Comparison of ENCODE assay signal across 8 mouse cellular contexts in the genomic region with DNA sequence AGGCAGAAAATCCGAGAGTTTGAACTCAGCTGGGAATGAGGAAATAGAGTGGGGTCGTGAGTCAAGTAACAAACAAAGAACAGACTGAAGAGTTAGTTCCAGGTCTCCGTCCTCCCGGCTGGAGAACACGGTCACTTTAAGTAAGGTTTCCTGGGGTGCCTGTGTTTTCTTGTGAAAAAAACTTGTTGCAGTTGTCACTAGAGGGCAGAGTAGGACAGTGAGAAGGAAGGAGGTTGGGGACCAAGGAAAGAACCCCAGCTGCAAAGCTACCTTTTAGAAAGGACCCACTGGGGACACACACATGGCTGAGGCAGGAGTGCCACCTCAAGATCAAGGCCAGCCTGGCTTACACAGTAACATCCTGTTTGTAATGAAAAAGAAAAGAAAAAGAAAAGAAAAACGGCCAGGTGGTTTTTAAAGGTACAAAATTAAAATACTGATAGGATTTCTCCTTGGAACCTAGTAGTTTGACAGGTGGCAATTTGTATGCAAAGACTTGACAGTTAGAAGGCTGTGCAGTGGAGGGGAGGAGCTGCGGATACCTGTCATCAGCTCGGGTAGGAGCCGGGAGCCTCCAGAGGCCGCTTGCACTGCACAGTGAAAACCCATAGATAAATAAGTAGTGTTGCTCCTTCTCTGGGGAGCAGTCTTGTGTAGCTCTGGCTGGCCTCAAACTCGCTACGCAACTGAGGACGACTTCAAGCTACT. TPM values are rescaled to one million over a fixed set of nuclear protein-coding genes. Genes with fewer than 3 reads are reported as not detected.
DNase-seq lines count a peak whose midpoint lies in the region; ATAC-seq and TF ChIP-seq lines count a peak whose summit lies in the region.

No protein-coding gene starts in this region.

- peaks cover 12% of the 10 kb centered on the region; the same call in 1 of the 2 replicates for H3K4me1 ChIP-seq in forebrain, embryonic 11.5 days (replicated peaks; ENCODE audit: control insufficient read depth, insufficient read depth, low read length)
- peaks cover 13% of the 10 kb centered on the region for H3K4me1 ChIP-seq in forebrain, embryonic 16.5 days (replicated peaks; ENCODE audit: control insufficient read depth, insufficient read depth, low read length)
- peaks cover 7% of the 10 kb centered on the region; the same call in 1 of the 2 replicates for H3K4me1 ChIP-seq in cortical plate, adult 2 months (ENCODE audit: control insufficient read depth, insufficient read depth, low read length)
- peaks cover 7% of the 10 kb centered on the region for H3K4me1 ChIP-seq in lung, adult 2 months (ENCODE audit: control insufficient read depth, insufficient read depth, low read length)

- no peak for TF ChIP-seq POLR2A in cortical plate, adult 2 months (IDR thresholded peaks at IDR 0.05; ENCODE audit: extremely low read depth, insufficient read depth, low read length)
- no peak for TF ChIP-seq POLR2A in lung, adult 2 months (IDR thresholded peaks at IDR 0.05; ENCODE audit: borderline replicate concordance, extremely low read depth, low read depth, low read length)

- no peak for ATAC-seq in forebrain, embryonic 11.5 days (replicated peaks; ENCODE audit: low FRiP score)
- ATAC-seq in forebrain, embryonic 16.5 days: no peak
- peak; percentile 47 to 54 for ATAC-seq in hematopoietic stem cell, adult 5-6 weeks (replicated peaks in 1 of 2; ENCODE audit: insufficient read depth in 1 of 2, low FRiP score in 2 of 2, low TSS enrichment in 1 of 2, low read depth in 1 of 2, poor library complexity in 2 of 2, severe bottlenecking in 2 of 2)

- H3K9me3 ChIP-seq in forebrain, embryonic 11.5 days (ENCODE audit: control insufficient read depth, low read length): no peaks in the 10 kb centered on the region
- no peaks in the 10 kb centered on the region for H3K9me3 ChIP-seq in forebrain, embryonic 16.5 days (ENCODE audit: control insufficient read depth, low read length)

- H3K9ac ChIP-seq in forebrain, embryonic 11.5 days (ENCODE audit: low read length): 0 out of 2 replicates have a peak overlapping the region, but pooled peaks have one; percentile 6
- no peak overlapping the region for H3K9ac ChIP-seq in forebrain, embryonic 16.5 days (replicated peaks; ENCODE audit: low read depth, low read length)

- DNase-seq in forebrain, embryonic 11.5 days (ENCODE audit: low spot score): no peak
- peak; percentile 76 for DNase-seq in CD4-positive helper T cell, adult 2 months (ENCODE audit: low read depth, low spot score)
- no peak for DNase-seq in lung, adult 2 months
- peak; percentile 71 for DNase-seq in thymus, postnatal 14 days
- DNase-seq in layer of hippocampus, adult 18-20 months (ENCODE audit: low spot score in 2 of 2): no peak

- no peak overlapping the region for H3K27ac ChIP-seq in forebrain, embryonic 11.5 days (ENCODE audit: low read depth, low read length)
- H3K27ac ChIP-seq in forebrain, embryonic 16.5 days (ENCODE audit: low read length): no peak overlapping the region
- no peak overlapping the region for H3K27ac ChIP-seq in cortical plate, adult 2 months (ENCODE audit: insufficient read depth, low read length)

- no peaks in the 10 kb centered on the region for H3K27me3 ChIP-seq in forebrain, embryonic 11.5 days (ENCODE audit: control insufficient read depth, insufficient read depth, low read length)
- no peaks in the 10 kb centered on the region for H3K27me3 ChIP-seq in forebrain, embryonic 16.5 days (replicated peaks; ENCODE audit: control insufficient read depth, insufficient read depth, low read length)

- H3K36me3 ChIP-seq in forebrain, embryonic 11.5 days (ENCODE audit: control insufficient read depth, insufficient read depth, low read length): peaks cover 8% of the 10 kb centered on the region
- peaks cover 10% of the 10 kb centered on the region; the same call in 1 of the 2 replicates for H3K36me3 ChIP-seq in forebrain, embryonic 16.5 days (ENCODE audit: control insufficient read depth, insufficient read depth)

- H3K4me2 ChIP-seq in forebrain, embryonic 11.5 days (ENCODE audit: low read depth, low read length, severe bottlenecking): no peak overlapping the region
- H3K4me2 ChIP-seq in forebrain, embryonic 16.5 days (ENCODE audit: low read length): no peak overlapping the region

- no peak overlapping the region for H3K4me3 ChIP-seq in forebrain, embryonic 11.5 days (ENCODE audit: low read depth, low read length)
- H3K4me3 ChIP-seq in forebrain, embryonic 16.5 days (replicated peaks; ENCODE audit: low read length): no peak overlapping the region
- H3K4me3 ChIP-seq in cortical plate, adult 2 months (ENCODE audit: insufficient read depth, low read length): no peak overlapping the region
- no peak overlapping the region for H3K4me3 ChIP-seq in lung, adult 2 months (replicated peaks; ENCODE audit: extremely low read depth, low read depth, low read length)

- 20% methylated on average over 13 of the region's 13 CpGs for WGBS in forebrain, embryonic 11.5 days
- WGBS in forebrain, embryonic 16.5 days: 19% methylated on average over 13 of the region's 13 CpGs
- 8% methylated on average over 13 of the region's 13 CpGs for WGBS in lung, adult 2 months

- peak; percentile 74 for TF ChIP-seq CTCF in cortical plate, adult 2 months (IDR thresholded peaks at IDR 0.05; ENCODE audit: extremely low read depth, insufficient read depth, low read length)
- peak; percentile 44; the same call in 1 of the 2 replicates for TF ChIP-seq CTCF in lung, adult 2 months (IDR thresholded peaks at IDR 0.05; ENCODE audit: insufficient read depth, low read length)

RNA-seq across cellular contexts. Expression of a gene that starts 3.2 kb away (rescaled TPM):
- 334 and 367 TPM in 2 replicates for polyA plus RNA-seq in forebrain, embryonic 11.5 days (2014; fragmentation: Nextera tagmentation; extraction: Ambion mirVana)
- 260 and 268 TPM in 2 replicates for polyA plus RNA-seq in forebrain, embryonic 16.5 days (2015; fragmentation: Nextera tagmentation; extraction: Ambion mirVana)
- polyA plus RNA-seq in cortical plate, adult 2 months (2012; rRNA removed): 114 and 115 TPM in 2 replicates
- total RNA-seq in hematopoietic stem cell, adult 5-6 weeks (2017): 128 and 177 TPM in 2 replicates
- 88.4 and 93.6 TPM in 2 replicates for polyA plus RNA-seq in lung, adult 2 months (2012; rRNA removed)
- 100 to 1,000 TPM; 124 to 132 TPM for total RNA-seq in layer of hippocampus, adult 18-20 months (2021)

RNA-seq across cellular contexts. Expression of a gene that starts 13.6 kb away (rescaled TPM):
- 71.2 and 75.1 TPM in 2 replicates for polyA plus RNA-seq in forebrain, embryonic 11.5 days (2014; fragmentation: Nextera tagmentation; extraction: Ambion mirVana)
- polyA plus RNA-seq in forebrain, embryonic 16.5 days (2015; fragmentation: Nextera tagmentation; extraction: Ambion mirVana): 59.6 and 60.4 TPM in 2 replicates
- polyA plus RNA-seq in cortical plate, adult 2 months (2012; rRNA removed): 41.7 and 43.4 TPM in 2 replicates
- 118 and 137 TPM in 2 replicates for total RNA-seq in hematopoietic stem cell, adult 5-6 weeks (2017)
- polyA plus RNA-seq in lung, adult 2 months (2012; rRNA removed): 36.2 and 49.8 TPM in 2 replicates
- 10 to 100 TPM; 24.1 to 25.3 TPM for total RNA-seq in layer of hippocampus, adult 18-20 months (2021)

RNA-seq across cellular contexts. Expression of a gene that starts 22.1 kb away (rescaled TPM):
- polyA plus RNA-seq in forebrain, embryonic 11.5 days (2014; fragmentation: Nextera tagmentation; extraction: Ambion mirVana): 4.3 and 5.3 TPM in 2 replicates
- 16.6 and 20.2 TPM in 2 replicates for polyA plus RNA-seq in forebrain, embryonic 16.5 days (2015; fragmentation: Nextera tagmentation; extraction: Ambion mirVana)
- polyA plus RNA-seq in cortical plate, adult 2 months (2012; rRNA removed): 12.6 and 14.5 TPM in 2 replicates
- total RNA-seq in hematopoietic stem cell, adult 5-6 weeks (2017): 0.79 and 0.88 TPM in 2 replicates
- polyA plus RNA-seq in lung, adult 2 months (2012; rRNA removed): 2.8 and 3.5 TPM in 2 replicates
- 10 to 100 TPM in 1 of 2 experiments, 1 to 10 TPM in 1; 9.9 to 10.6 TPM for total RNA-seq in layer of hippocampus, adult 18-20 months (2021)

RNA-seq across cellular contexts. Expression of a gene that starts 33.2 kb away (rescaled TPM):
- 1.3 and 1.6 TPM in 2 replicates for polyA plus RNA-seq in forebrain, embryonic 11.5 days (2014; fragmentation: Nextera tagmentation; extraction: Ambion mirVana)
- 4.6 and 8.8 TPM in 2 replicates for polyA plus RNA-seq in forebrain, embryonic 16.5 days (2015; fragmentation: Nextera tagmentation; extraction: Ambion mirVana)
- polyA plus RNA-seq in cortical plate, adult 2 months (2012; rRNA removed): 237 and 256 TPM in 2 replicates
- 41.5 and 74.4 TPM in 2 replicates for total RNA-seq in hematopoietic stem cell, adult 5-6 weeks (2017)
- 95.9 and 105 TPM in 2 replicates for polyA plus RNA-seq in lung, adult 2 months (2012; rRNA removed)
- 10 to 100 TPM; 66.8 to 70.4 TPM for total RNA-seq in layer of hippocampus, adult 18-20 months (2021)

RNA-seq across cellular contexts. Expression of a gene that starts 58.1 kb away (rescaled TPM):
- polyA plus RNA-seq in forebrain, embryonic 11.5 days (2014; fragmentation: Nextera tagmentation; extraction: Ambion mirVana): 93.4 and 94.8 TPM in 2 replicates
- polyA plus RNA-seq in forebrain, embryonic 16.5 days (2015; fragmentation: Nextera tagmentation; extraction: Ambion mirVana): 85.3 and 88.9 TPM in 2 replicates
- 31.7 and 31.9 TPM in 2 replicates for polyA plus RNA-seq in cortical plate, adult 2 months (2012; rRNA removed)
- 198 and 242 TPM in 2 replicates for total RNA-seq in hematopoietic stem cell, adult 5-6 weeks (2017)
- polyA plus RNA-seq in lung, adult 2 months (2012; rRNA removed): 20.5 and 22.8 TPM in 2 replicates
- total RNA-seq in layer of hippocampus, adult 18-20 months (2021): 10 to 100 TPM; 32.1 to 34.7 TPM

Comparison
In these comparisons a context has a peak if more than half of its experiments do, and no peak if none do; other contexts are left out.
1. ATAC-seq: peak in hematopoietic stem cell, adult 5-6 weeks (2 of 2); none in forebrain, embryonic 11.5 days (single experiment) and forebrain, embryonic 16.5 days (single experiment).
2. DNase-seq: peak in CD4-positive helper T cell, adult 2 months (single experiment) and thymus, postnatal 14 days (single experiment); none in forebrain, embryonic 11.5 days (single experiment), lung, adult 2 months (single experiment) and layer of hippocampus, adult 18-20 months (0 of 2).